Mouse (Mus musculus) Muller cell, postnatal 12 days (primary cell): Measurements from ENCODE around the gene Dnph1.
"Not testable (repeated sequence)": the region's sequence is repeated elsewhere in the genome, so short reads cannot be mapped to it uniquely, and the experiment has no call there.

Experiments
- DNase-seq: peaks from one replicate; pipeline ENCODE4 v3.0.0-alpha.2; 2015; ENCODE audit errors: inconsistent ontology term

The Dnph1 gene

DNA sequence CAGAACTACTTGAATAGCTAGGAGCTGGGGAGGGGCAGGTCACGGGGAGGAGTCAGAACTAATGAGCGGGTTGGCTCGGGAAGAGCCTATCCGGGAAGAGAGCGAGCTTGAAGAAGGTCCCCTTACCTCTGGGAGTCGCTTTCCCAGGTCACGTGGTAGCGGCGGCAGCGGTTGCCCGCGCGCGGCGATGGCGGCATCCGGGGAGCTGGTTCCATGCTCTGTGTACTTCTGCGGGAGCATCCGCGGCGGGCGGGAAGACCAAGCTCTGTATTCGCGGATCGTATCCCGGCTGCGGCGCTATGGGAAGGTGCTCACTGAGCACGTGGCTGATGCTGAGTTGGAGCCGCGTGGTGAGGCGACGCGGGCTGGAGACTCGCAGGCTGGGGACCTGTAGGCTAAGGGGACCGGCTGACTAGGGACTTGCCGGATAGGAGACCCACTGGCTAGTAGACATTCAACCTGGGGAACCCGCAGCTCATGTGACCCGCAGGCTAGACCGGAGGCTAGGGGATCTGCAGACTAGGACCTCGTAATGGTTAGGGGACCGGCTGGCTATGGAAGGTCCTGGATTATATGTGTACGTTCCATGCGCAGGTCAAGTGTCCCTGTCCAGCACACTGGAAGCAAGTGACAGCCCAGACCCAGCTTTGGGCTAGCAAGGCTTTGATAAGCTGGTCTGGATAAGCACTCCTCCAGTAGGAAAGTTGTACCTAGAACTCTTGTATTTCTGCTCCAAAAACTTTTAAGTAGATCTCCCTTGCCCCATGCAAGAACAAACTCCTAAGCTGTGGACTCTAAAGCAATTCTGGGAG is at the start of gene Dnph1:
Dnph1 (plus strand) TSS at position 89 of the 812 bp plus-strand sequence.
- DNase-seq = peak; percentile 92

DNA sequence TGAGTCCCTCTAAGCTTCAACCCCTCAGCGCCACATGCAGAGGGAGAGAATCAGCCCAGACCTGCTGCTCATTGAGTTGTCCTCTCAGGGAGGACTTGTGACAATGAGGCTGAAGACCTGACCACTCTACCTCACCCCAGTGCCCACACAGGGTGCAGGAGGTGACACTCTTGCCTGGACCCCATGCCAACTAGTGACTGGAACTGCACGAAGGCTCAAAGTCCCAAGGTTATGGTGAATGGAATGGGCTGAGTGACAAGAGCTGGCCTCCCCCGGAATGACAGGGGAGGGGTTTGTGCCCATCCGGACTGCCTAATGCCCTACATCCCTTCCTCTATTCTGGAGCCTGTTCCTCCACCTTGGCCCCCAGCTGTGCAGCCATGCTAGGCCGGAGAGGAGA is 43.8 kb upstream of the Dnph1 start:
- no peak for DNase-seq

DNA sequence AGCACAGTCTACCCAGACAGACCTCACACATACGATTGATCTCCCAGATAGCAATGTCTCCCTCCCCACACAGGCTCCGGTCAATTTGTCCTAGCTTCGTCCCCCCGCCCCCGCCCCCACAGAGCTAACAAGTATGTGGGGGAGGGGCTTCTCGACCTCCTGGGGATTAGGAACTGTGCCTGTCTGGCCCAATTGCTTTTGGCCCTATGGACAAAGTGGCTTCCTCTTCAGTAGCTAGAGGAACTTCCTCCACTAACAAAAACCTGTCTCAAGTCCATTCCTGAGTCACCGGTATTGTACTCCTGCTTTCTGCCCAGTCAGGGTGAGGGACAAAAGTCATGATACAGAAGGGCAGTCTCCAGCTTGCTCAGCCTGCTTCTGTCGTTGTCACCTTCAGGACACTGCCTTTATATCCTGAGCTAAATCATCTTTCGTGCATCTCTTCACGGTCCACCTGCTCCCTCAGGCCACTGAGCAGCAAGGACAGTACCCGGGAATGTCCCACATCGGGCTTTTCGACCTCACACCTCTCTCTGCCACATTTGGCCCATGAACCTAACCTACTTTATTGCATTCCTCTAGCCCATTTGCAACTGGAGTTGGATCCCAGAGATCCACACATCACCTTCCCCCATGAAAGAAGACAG is 43.1 kb upstream of the Dnph1 start:
- DNase-seq = no peak

DNA sequence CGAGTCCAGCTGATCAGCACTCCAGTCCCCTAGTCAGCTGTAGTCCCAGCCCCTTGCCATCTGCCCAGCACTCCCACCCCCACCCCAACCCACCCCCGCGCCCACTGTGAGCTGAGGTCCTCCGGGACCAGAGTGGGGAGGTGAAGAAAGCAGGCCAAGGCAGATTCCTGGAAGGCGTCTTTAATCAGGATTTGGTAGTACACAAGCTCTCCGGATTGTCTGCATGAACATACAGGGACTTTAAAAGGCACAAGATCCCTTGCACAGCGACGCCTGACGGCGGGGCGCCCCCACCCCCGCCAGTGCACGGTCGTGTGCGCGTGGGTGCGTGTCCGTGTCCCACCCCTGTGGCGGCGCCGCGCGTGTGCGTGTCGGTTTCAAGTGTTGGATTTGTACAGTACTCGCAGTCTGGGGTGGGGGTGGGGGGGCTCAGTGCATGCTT is 42.5 kb upstream of the Dnph1 start:
- no peak for DNase-seq

DNA sequence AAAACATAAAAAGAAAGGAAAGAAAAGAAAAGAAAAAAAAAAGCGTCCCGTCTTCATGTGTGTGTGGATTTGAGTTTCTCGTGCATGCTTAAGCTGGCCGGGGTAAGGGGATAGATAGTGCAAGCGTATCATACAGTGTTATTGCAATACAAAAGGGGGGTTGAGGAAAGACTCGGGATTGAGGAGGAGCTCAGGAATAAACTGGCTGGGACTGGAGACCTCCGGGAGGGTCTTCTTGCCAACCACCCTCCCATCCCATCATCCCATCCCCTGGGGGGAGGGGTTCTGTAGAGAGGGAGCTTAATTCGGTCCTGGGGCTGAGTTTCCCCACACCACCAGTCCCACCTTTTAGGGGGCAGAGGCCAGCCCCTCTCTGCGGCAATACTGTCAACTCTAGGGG is 42.0 kb upstream of the Dnph1 start:
- no peak for DNase-seq

DNA sequence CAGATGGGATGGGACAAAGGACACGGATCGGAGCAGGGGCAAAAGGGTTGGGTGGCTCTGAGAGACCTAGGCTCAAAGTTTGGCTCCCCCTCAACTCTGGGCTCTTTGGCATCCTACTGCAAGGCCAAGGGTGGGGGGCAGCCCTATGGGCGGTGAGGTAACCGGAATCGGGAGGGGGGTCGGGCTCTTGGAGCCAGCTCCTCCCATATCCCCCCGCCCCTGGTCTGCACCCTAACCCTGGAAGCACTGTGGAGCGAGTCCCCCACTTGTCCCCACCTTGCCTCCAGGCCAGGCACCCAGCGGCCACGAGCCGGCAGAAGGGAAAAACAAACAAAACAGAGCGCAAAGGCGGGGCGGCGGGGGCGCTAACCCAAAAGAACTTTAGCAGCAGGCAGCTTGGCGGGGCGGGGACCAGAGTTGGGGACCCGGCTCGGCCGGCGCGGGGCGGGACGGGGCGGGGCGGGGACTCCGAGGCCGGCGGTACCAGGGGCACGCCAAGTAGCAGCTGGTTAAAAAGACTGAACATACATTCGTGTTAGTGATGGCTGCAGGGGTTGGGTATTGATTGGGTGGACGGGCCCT is 41.3 kb upstream of the Dnph1 start:
- DNase-seq = peak; percentile 60

DNA sequence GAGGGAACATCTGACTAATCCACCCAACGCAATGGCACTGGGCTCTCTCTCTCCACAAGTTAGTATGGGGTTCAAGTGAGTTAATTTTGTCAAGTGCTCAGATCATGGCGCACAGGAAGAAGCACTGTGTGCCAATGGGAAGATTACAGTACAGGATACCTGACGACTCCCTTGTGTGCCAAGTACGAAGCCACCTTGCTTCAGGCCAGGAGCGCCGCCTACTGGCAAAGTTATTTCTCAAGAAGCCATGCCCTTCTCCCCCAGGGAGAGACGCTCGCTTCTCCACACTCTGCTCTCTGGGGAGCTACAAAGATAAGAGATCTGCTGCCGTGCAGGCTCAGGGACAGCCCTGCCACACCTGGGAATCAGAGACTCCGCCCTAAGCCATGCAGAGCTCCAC is 38.7 kb upstream of the Dnph1 start:
- DNase-seq = no peak

DNA sequence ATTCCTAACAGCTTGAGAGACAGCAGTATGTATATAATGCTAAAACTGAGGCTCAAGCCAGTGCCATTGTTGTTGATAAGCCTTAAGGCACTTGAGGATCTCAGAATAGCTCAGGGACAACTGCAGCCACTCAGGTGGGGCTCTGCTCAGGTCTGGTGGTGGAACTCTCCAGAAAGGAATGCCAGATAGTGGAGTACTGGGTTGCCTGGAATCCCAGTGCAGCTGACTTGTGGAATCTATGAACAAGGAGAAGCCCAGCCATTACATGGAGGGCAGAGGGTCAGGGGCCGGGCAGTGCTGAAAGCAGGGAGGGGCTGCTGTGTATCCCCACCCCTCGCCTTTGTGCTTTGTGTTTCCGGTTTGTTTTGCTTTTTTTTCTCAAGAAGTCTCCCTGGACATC is 38.1 kb upstream of the Dnph1 start:
- DNase-seq = no peak

DNA sequence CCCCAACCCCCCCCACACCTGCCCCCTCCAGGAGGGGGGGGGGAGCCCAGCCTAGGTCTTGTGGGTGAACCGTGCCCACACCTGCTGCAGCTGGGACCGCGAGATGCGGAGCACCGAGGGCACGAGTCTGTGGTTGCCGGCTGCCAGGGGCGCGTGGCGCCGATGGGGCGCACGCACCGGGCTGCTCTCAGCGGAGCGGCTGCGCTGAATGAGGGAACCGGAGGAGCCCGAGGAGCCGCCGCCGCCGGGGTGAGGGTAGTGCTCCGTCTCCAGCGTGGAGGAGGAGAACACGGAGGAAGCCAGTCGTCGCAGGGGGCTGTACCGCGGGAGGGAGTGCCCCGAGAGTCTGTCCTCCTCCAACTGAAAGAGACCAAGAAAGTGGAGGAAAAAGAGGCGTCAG is 35.8 kb upstream of the Dnph1 start:
- no peak for DNase-seq

DNA sequence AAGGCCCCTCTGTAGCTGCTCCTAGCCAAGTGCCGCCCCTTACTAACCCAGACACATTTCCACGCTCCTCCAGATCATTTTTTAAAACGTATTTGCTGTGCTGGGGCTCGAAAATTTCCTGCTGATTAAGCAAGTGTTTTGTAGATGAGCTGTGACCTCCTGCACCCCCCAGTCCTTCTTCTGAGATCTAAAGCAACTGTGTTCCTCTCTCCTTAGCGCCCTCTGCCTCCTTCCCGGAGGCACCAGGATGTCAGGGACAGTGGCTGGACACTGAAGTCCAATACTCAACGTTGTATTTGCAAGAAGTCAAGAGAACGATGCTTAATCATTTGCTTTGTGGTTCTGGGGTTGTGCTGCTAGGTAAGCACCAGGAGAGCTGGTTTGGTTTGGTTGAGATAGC is 35.2 kb upstream of the Dnph1 start:
- no peak for DNase-seq

DNA sequence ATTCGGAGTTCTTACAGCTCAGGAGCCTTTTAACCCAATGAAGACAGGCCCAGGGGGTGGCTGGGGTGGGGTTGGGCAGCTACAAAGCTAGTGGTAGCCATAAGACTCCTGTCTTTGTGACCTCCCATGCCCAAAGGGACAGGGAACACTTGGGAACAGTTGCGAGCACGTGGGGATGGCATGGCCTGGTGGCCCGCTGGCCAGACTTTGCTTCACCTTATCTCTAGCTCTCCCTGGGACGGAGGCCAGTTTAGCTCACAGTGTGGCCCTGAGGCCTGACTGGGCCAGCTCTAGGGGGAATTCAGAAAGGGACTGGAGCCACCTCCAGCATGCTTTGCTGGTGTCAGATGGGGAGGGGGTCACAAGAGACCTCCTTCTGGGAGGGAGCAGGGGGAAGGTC is 34.3 kb upstream of the Dnph1 start:
- no peak for DNase-seq

DNA sequence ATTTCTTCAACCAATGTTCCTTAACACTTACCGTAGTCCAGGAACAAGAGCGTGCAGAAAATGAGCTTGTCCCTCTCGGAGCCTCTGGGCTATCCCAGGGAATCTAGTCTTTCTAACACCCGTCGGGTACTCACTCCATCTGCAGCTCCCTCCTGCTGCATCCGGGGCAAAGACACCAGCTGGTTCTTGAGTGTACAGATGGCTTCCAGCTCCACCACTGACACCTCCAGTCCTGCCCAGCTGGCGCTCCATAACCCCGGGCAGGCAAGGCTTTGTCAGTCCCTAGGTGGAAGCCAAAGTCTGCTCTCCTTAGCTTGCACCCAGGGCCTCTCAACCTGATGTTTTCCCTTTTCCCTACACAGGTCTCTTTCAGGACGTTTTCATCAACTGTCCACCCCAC is 28.7 kb upstream of the Dnph1 start:
- no peak for DNase-seq

DNA sequence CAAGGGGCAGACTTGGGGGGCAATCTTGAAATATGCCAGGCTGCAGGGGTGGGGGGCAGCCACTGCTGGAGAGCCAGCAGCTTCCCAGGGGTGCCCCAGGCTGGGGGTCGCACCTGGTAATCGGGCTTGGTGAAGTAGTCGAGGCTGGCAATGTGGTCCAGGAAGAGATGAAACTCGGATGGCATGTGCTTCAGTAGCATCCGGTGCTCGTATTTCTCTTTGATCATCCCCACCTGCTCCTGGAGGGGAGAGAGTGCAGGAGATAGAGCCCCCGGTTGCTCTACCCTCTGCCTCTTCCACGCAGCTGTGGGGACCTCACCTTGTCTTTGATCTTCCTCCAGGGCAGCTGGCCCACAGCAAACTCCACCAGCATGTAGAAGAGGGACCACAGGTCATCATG is 19.9 kb upstream of the Dnph1 start:
- no peak for DNase-seq

DNA sequence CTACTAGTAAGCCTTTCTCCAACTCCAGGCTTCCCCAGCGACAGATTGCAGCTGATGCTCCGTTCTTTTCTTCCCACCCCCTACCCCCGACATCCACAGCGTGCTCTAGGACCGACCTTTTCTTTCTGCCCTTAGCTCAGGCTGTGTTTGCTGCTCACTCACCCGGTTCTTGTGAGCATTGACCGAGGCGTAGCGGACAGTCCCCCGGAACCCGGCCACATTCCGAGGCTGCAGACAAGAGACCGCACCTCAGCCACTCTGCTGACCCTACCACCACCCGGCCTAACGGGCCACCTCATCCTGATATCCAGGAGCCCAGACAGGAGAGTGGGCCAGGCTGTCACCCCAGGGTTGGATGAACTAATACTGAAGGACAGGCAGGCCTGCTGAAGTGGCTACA is 19.2 kb upstream of the Dnph1 start:
- no peak for DNase-seq

DNA sequence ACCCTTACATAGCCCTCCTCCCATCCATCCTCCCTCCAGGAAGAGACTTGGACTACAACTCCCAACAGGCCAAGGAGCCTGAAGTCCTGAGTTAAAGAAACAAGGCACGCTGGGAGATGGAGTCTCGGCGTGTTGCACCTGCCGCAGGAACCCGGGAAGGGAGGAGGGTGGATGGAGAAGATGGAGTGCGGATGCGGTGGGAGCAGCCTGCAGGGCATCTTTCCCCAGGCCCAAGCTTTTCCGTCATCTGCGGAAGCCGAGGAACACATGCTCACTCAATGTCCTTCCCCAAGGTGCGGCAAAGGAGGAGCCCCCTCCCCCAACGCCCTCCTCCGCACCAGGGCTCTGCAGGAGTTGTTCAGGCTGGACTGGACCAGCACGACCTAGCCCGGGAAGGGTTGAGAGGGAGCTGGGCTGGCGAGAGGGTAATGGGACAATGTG is 12.9 kb upstream of the Dnph1 start:
- peak; percentile 55 for DNase-seq

DNA sequence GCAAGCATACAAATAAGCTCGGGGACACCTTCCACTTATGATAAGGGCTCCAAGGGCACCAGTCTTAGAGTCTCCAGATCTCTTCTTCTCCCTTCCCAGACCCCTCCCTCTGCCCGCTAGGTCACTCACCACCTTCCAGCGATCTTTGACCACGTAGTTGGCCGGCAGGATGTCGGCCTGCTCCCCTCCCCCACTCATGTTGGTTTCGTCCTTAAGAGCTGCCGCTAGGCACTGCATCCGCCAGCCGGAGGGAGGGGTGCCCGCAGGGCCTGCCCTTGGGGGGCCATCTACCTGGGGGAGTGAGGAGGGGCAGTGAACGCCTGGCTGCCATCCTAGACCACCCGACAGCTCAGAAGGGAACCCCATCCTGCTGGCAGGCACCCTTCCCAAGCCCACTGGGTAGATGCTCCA is 12.5 kb upstream of the Dnph1 start:
- peak; percentile 37 for DNase-seq

DNA sequence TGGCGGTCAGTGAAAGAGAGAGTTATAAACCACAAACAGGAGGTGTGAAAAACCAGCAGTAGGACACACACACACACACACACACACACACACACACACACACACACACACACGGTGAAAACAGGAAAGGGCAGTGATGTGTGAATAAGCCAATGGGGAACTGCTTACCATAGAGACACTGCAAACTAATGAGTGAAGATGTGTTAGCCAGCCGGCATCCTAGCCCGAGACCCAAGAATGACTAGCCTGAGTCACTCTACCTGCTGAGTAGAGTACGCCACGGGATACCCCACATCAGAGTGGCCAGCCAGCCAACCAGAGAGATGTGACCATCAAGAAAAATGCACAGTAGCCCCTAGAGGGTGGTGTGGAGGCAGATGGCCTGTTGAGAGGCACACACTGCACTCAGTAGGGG is 12.0 kb upstream of the Dnph1 start:
- peak; percentile 7 for DNase-seq

DNA sequence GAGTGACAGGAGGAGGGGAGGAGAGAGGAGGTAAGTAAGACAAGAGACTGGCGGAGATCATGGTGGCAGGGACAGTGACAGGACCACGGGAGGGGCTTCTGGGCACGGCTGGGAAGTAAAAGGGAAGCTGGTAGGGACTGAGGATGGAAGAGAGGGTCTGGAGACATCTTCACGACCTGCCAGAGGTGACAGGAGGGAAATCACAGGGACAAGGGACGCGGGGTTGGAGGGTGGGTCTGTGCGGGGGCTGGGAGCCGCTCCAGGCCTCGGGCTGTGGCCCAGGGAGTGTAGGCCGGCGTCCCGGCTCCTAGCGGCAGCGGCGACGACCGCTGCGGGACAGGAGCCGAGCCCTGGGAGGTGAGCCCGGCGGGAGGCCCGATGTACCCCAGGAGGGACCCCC is 9.5 kb upstream of the Dnph1 start:
- no peak for DNase-seq

DNA sequence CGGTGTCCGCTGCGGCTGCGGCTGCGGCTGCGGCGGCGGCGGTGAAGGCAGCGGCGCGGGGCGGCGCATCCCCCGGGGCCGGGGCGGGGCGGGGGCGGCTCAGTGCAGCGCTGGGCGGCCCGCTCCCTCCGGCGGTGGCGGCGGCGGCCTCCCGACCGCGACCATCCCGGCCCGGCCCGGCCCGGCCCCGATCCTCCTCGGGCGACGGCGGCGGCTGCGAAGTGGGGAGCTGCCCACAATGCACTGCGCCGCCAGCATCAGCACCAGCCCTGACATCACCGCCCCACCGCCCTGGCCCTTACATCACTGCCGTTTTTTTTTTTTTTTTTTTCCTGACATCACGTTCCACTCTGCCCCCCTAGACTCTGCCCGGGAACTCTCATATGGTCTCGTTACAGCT is 9.1 kb upstream of the Dnph1 start, which contains the start of gene Ttbk1:
Ttbk1 (minus strand) TSS at position 245 of the 400 bp plus-strand sequence.
- DNase-seq = peak; percentile 29

DNA sequence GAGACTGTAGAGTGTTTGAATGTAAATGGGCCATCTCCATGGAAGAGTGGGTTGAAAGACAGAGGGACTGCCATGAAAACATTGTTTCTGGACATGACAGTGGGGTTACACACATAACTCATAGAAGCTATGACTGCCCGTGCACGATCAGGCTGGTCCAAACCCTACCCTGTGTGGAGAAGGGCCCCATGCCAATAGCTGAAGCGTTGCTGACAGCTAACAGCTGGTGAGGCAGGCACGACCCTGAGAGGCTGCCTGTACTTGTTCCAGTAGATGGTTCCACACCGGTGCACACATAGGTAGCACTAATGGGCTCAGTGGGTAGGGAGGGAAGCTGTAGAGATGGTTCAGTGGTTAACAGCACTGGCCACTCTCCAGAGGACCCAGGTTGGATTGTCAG is 1.0 kb upstream of the Dnph1 start:
- DNase-seq = no peak

DNA sequence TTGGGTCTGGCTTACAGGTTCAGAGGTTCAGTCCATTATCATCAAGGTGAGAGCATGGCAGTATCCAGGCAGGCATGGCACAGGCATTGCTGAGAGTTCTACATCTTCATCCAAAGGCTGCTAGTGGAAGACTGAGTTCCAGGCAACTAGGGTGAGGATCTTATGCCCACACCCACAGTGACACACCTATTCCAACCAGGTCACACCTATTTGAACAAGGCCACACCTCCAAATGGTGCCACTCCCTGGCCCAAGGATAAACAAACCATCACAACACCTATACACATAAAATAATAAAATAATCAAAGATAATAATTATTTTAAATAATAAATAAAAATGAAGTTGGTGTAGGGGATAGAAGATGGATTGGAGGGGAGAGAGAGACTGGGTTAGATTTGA is 430 bp upstream of the Dnph1 start:
- DNase-seq = not testable (repeated sequence)

DNA sequence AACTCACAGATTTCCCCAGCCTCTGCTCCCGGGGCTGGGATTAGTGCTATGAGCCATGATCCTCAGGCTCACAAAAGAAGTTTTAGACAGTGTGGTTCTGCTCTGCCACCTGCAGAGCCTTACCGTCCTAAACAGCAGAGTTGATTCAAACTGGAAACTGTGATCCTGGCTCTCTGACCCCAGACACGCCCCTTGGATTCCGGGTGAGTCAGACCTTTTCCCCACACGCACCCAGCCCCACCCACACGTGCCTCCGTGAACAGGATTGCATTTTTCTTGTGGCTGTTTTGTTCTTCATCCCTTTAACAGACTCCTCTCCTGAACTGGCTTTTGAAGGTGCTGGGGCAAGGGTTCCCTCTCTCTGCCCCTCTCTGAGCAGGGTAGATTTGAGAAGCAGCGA is 1.4 kb downstream of the Dnph1 start:
- peak; percentile 64 for DNase-seq

DNA sequence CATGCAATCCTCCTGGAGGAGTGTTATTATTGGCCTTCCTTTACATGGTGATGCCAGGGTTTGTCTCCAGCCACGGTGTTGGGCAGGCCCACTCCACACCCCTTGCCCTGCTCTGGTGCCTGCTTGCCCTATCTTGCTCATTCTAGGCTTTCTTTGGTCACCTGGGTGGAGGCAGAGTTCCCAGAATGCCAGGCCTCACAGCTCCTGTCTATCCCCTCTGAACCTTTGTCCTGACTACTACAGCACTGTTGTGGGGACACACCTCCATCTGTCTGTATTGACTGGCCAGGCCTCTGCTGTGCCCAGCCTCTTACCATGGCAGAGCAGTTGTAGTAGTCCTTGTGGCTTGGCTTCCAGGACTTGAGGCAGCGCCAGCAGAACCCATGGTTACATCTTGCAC is 6.3 kb downstream of the Dnph1 start:
- no peak for DNase-seq
